Mouse (Mus musculus): ENCODE measurements around the gene Pom121l2. TPM values are rescaled to one million over a fixed set of nuclear protein-coding genes. Genes with fewer than 3 reads are reported as not detected.
A peak's percentile ranks its signal among the peaks of the same experiment; 100 is the strongest.

Pom121l2 gene
- polyA plus RNA-seq, 1 experiment: not detected

DNA sequence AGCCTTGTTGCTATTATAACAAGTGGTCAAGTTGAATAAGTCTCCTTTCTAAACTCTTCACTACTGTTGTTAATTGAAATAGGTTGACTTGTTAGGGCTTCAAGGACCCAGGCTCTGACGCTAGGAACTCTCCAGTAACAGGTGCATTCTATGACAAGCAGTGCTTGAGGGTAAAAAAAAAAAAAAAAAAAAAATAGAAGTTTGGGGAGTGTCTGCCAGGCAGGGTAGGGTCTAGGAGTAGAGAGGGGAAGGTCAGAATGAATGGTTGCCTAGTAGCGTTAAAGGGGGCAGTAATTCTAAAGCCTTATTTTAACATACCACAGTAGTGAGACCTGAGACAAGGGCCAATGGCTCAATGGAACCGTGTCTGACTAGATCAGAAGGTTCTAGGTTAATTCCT lies 17.4 kb downstream of the Pom121l2 start:
- no peak overlapping the region for H3K27ac ChIP-seq (ENCODE audit: insufficient read depth, low read length)
- TF ChIP-seq CTCF (IDR thresholded peaks at IDR 0.05; ENCODE audit: extremely low read depth, insufficient read depth, low read length): no peak
- no peak for TF ChIP-seq POLR2A (IDR thresholded peaks at IDR 0.05; ENCODE audit: extremely low read depth, insufficient read depth, low read length)
- no peaks in the 10 kb centered on the region for H3K4me1 ChIP-seq (ENCODE audit: control insufficient read depth, insufficient read depth, low read length)
- no peak overlapping the region for H3K4me3 ChIP-seq (ENCODE audit: insufficient read depth, low read length)

- Histone ChIP-seq H3K27ac (ENCODE audit: insufficient read depth, low read length) (no peak overlapping the region), H3K4me1 (ENCODE audit: control insufficient read depth, insufficient read depth, low read length) (no peaks in the 10 kb centered on the region), H3K4me3 (ENCODE audit: insufficient read depth, low read length) (no peak overlapping the region)
- TF ChIP-seq POLR2A (IDR thresholded peaks at IDR 0.05; ENCODE audit: extremely low read depth, insufficient read depth, low read length): no peak
- no peak for TF ChIP-seq CTCF (IDR thresholded peaks at IDR 0.05; ENCODE audit: extremely low read depth, insufficient read depth, low read length)
These were observed 18.2 kb downstream of the Pom121l2 start for GRCm38 (mm10) chr13:21999147-21999546.

DNA sequence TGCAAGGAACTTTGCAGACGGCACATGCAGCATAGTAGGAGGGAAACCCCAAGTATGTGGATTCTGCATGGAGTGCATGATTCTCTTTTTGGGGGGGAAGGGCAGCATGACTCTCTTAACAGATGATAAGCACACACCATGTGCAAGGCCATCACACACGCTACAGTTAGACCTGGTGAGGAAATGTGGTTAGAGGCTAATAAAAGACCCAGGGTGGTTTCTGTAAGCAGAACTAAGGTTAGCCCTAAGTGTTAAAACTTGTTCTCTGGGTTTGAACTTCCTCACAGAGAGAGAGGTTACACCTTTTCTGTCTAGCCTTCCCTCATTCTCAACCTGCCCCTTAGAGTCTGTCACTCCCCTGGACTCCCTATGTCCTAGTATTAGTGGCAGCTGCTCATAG lies 20.4 kb downstream of the Pom121l2 start:
- TF ChIP-seq CTCF (IDR thresholded peaks at IDR 0.05; ENCODE audit: extremely low read depth, insufficient read depth, low read length) (no peak), POLR2A (IDR thresholded peaks at IDR 0.05; ENCODE audit: extremely low read depth, insufficient read depth, low read length) (no peak)
- H3K27ac ChIP-seq (ENCODE audit: insufficient read depth, low read length): no peak overlapping the region
- H3K4me1 ChIP-seq (ENCODE audit: control insufficient read depth, insufficient read depth, low read length): no peaks in the 10 kb centered on the region
- H3K4me3 ChIP-seq (ENCODE audit: insufficient read depth, low read length): no peak overlapping the region

DNA sequence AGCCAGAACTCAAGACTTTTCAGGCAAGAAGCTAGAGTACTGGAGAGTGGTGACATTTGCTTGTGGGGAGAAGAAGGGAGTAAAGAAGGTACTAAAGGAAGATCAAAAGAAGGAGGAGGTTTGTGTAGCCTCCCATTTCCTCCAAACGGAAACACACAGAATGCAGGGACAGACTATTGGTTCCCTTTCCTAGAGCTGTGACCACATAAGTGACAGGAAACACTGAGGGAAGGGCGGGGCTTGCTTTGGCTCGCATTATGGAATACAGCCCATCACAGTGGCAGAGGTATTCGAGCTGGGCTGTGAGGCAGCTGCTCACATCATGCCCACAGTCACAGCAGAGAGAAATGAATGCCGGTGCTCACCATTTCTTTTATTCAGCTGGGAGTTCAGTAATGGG lies 20.8 kb downstream of the Pom121l2 start:
- no peaks in the 10 kb centered on the region for H3K4me1 ChIP-seq (ENCODE audit: control insufficient read depth, insufficient read depth, low read length)
- H3K4me3 ChIP-seq (ENCODE audit: insufficient read depth, low read length): no peak overlapping the region
- no peak for TF ChIP-seq CTCF (IDR thresholded peaks at IDR 0.05; ENCODE audit: extremely low read depth, insufficient read depth, low read length)
- TF ChIP-seq POLR2A (IDR thresholded peaks at IDR 0.05; ENCODE audit: extremely low read depth, insufficient read depth, low read length): no peak
- no peak overlapping the region for H3K27ac ChIP-seq (ENCODE audit: insufficient read depth, low read length)

- Histone ChIP-seq H3K4me3 (ENCODE audit: insufficient read depth, low read length) (peak overlapping the region; percentile 27), H3K4me1 (ENCODE audit: control insufficient read depth, insufficient read depth, low read length) (no peaks in the 10 kb centered on the region), H3K27ac (ENCODE audit: insufficient read depth, low read length) (no peak overlapping the region)
- TF ChIP-seq CTCF (IDR thresholded peaks at IDR 0.05; ENCODE audit: extremely low read depth, insufficient read depth, low read length) (no peak), POLR2A (IDR thresholded peaks at IDR 0.05; ENCODE audit: extremely low read depth, insufficient read depth, low read length) (no peak)
These were observed 24.8 kb downstream of the Pom121l2 start for GRCm38 (mm10) chr13:22005605-22006333.

DNA sequence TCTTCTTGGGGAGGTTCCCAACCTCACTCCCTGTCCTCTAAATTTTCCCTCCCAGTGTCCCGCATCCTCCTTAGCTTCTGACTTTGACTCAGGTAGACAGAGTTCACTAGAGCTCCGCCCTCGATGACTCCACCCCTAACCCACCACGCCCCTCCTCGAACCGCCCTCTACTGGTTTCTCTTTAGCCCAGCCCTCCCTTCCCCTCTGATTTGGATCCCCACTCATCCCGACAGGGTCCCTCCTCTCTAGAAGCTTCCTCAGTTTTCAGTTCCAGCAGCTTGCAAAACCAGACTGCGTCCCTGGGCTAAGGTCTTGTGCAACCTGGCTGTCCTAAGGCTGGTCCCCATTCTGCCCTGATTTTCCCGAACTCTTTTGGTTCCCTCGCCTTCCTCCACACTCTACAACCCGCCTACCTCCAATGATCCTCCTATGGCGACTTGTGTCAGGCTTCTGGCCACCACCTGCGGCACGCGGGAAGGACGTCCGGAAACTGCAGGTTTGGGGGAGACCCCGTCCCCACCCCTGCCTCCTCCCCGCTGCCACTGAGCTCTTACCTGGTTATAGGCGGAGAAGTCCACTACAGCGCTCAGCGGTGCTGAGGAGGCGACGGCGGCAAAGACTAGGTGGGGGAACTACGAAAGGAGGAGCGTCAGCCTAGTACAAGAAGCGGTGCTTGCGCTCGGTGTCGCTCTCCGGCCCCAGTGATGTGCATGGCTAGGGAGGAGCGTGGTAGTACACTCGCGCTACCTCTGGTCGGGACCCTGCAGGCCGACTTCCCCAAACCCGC lies 25.5 kb downstream of the Pom121l2 start:
- no peaks in the 10 kb centered on the region for H3K4me1 ChIP-seq (ENCODE audit: control insufficient read depth, insufficient read depth, low read length)
- peak overlapping the region; percentile 27 for H3K4me3 ChIP-seq (ENCODE audit: insufficient read depth, low read length)
- TF ChIP-seq CTCF (IDR thresholded peaks at IDR 0.05; ENCODE audit: extremely low read depth, insufficient read depth, low read length) (no peak), POLR2A (IDR thresholded peaks at IDR 0.05; ENCODE audit: extremely low read depth, insufficient read depth, low read length) (no peak)
- no peak overlapping the region for H3K27ac ChIP-seq (ENCODE audit: insufficient read depth, low read length)

- H3K4me3 ChIP-seq (ENCODE audit: insufficient read depth, low read length): peak overlapping the region; percentile 27; the same call in 1 of the 2 replicates
- no peaks in the 10 kb centered on the region for H3K4me1 ChIP-seq (ENCODE audit: control insufficient read depth, insufficient read depth, low read length)
- TF ChIP-seq POLR2A (IDR thresholded peaks at IDR 0.05; ENCODE audit: extremely low read depth, insufficient read depth, low read length) (no peak), CTCF (IDR thresholded peaks at IDR 0.05; ENCODE audit: extremely low read depth, insufficient read depth, low read length) (no peak)
- no peak overlapping the region for H3K27ac ChIP-seq (ENCODE audit: insufficient read depth, low read length)
These were observed 26.1 kb downstream of the Pom121l2 start for GRCm38 (mm10) chr13:22007121-22007510.

DNA sequence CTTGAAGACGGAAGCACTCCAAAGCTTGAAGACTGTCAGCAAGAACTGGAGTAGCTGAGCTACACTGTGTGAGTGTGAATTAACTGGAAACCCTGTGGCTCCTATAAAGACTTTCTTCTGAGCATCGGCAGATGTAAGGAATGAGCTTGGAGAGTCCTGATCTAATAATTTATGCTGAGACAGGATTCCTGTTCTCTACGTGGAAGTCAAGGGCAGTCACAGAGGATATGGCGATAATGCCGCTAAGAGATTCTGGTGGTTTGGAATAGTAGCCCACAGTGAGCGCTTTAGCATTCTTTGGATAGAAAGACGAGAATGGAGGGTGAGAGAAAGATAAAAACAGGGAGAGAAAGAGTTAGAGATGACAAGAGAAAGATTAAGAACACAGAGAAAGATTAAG lies 26.9 kb downstream of the Pom121l2 start:
- no peak overlapping the region for H3K27ac ChIP-seq (ENCODE audit: insufficient read depth, low read length)
- no peaks in the 10 kb centered on the region for H3K4me1 ChIP-seq (ENCODE audit: control insufficient read depth, insufficient read depth, low read length)
- no peak overlapping the region for H3K4me3 ChIP-seq (ENCODE audit: insufficient read depth, low read length)
- TF ChIP-seq CTCF (IDR thresholded peaks at IDR 0.05; ENCODE audit: extremely low read depth, insufficient read depth, low read length): no peak
- no peak for TF ChIP-seq POLR2A (IDR thresholded peaks at IDR 0.05; ENCODE audit: extremely low read depth, insufficient read depth, low read length)

- no peaks in the 10 kb centered on the region for H3K4me1 ChIP-seq (ENCODE audit: control insufficient read depth, insufficient read depth, low read length)
- TF ChIP-seq CTCF (IDR thresholded peaks at IDR 0.05; ENCODE audit: extremely low read depth, insufficient read depth, low read length) (no peak), POLR2A (IDR thresholded peaks at IDR 0.05; ENCODE audit: extremely low read depth, insufficient read depth, low read length) (no peak)
- H3K27ac ChIP-seq (ENCODE audit: insufficient read depth, low read length): no peak overlapping the region
- H3K4me3 ChIP-seq (ENCODE audit: insufficient read depth, low read length): no peak overlapping the region
These were observed 27.7 kb downstream of the Pom121l2 start for GRCm38 (mm10) chr13:22008707-22009106.

DNA sequence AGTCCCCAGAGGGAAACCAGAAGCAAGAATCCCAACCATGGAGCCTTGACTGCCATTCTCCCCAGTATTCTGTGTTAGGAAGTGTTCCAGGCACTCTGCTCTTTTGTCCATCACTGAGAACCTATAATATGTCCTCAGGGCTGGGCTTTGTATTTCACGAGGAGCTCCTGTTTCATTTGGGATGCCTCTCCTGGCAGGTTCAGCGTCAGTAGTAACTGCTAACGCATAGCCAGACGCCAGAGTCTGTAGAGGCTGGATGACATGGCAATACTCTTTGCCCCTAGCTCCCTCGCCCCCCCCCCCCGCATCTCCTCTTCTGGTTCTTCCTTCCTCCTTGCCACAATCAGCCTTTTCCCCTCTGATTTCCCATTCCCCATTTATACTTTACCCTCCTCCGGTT lies 28.6 kb downstream of the Pom121l2 start, which contains the start of gene Prss16:
TSS of gene Prss16 (minus strand) at position 101 of the 400 bp plus-strand sequence.
- no peak within 1 kb of the TSS for H3K4me3 ChIP-seq (ENCODE audit: insufficient read depth, low read length)
- no peaks in the 10 kb centered on the region for H3K4me1 ChIP-seq (ENCODE audit: control insufficient read depth, insufficient read depth, low read length)
- TF ChIP-seq CTCF (IDR thresholded peaks at IDR 0.05; ENCODE audit: extremely low read depth, insufficient read depth, low read length): no peak
- no peak for TF ChIP-seq POLR2A (IDR thresholded peaks at IDR 0.05; ENCODE audit: extremely low read depth, insufficient read depth, low read length)
- no peak within 1 kb of the TSS for H3K27ac ChIP-seq (ENCODE audit: insufficient read depth, low read length)
